Mouse (Mus musculus) right cerebral cortex, adult 2 months (tissue): Measurements from ENCODE around the gene Gm37596.
"Not testable (repeated sequence)": the region's sequence is repeated elsewhere in the genome, so short reads cannot be mapped to it uniquely, and the experiment has no call there.

Experiments used
- DNase-seq, 2 experiments: peaks; one replicate each; pipeline ENCODE4 v3.0.0; 2021 to 2022; ENCODE audit warnings: low spot score in 2 of 2

Gene Gm37596

DNA sequence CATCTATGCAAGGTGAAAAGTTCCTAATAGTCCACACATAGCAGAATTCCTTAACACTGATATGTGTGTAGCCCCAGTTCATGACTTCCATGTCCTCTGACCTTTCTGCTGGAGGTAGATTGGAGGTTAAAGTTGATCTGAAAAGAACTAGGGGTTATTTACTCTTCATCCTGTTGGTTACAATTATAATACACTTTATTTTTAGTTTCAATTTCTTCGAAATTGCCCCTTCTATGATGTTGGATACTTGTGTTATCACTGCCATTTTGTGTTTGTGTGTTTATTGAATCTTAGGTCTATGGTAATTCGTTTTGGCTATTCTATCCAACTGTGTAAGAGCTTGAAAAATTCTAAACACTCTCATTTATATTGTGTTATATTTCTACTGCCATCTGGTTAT is at the start of gene Gm37596:
Gene Gm37596, minus strand, starts transcription at position 101 of the 400 bp plus-strand sequence.
- DNase-seq: not testable (repeated sequence)

DNA sequence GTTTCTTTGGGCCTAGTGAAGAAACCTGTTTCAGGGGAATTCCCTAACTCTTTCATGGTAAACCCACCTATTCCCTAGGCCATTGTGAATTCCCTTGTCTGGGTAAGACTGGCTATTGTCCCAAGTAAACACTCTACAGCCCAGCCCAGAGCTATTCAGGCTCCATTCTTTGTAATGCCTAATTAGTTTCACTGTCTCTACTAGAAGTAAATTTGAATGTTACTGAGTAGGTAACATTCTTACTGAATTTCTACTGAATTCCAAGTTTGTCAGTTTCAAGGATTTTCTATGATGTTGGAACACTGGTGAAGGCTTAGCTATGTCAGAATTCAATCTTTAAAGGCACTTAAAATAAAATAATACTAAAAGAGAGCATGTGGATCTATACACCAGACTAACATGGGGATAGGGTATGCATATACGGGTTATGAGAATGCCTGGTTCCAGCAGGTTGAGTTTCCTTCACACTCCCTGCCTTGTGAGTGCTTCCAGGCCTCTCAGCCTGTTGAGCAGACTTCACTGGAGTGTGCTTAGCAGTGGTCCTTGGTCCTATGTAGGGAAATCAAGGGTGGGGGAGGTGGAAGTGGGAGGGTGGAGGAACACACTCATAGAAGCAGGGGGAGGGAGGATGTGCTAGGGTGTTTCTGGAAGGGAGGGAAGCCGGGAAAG is 16.2 kb upstream of the Gm37596 start:
- not testable (repeated sequence) for DNase-seq

DNA sequence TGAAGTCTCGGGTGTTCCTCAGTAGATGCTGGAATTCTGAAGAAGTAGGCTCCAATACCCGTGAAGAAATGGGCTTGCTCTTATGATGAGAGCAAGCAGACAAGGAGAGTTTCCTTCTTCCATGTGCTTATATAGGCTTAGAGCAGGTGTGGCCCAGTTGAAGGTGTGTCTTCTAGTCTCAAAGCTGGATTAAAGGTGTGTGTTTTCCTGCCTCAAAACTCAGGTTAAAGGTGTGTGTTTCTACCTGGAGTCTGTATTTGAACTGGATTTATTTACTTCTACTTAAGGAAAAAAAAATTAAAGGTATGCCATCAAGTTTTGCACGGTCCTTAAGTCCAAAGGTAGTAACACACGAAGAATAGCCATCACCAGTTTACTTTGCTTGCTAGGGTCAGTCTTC is 16.7 kb downstream of the Gm37596 start, which contains the start of gene Tdpoz1:
Gene Tdpoz1, minus strand, starts transcription at position 101 of the 400 bp plus-strand sequence.
- DNase-seq: not testable (repeated sequence)

DNA sequence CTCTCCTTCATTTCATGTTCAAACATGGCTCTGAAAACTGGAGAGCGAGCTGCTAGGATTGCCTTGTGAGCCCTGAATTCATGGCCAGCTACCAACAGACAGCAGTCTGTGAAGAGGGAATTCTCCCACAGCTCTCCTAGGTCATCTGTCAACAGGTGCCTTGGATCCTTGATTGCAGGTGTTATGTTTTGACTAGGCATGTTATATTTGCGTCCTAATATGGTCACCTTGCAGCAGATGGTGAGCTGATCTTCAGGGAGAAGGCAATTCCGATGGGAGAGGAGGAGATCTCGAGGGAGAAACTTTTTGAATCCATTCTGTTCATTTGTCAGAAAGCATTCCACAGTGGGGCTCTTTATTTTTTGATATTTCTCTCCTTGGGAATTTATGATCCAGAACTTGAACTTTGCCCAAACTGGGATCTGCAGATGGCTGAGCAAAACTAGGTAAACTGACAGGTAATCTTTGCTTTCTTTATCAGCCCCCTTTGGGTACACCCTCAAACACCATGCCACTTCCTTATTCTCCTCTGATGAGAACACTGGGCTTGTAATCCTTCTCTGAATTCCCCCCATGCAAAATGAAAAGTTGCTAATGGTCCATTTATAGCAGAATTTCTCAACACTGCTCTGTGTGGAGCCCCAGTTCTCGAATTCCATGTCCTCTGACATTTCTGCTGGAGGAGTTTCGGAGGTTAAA is 21.9 kb downstream of the Gm37596 start:
- DNase-seq: not testable (repeated sequence)

DNA sequence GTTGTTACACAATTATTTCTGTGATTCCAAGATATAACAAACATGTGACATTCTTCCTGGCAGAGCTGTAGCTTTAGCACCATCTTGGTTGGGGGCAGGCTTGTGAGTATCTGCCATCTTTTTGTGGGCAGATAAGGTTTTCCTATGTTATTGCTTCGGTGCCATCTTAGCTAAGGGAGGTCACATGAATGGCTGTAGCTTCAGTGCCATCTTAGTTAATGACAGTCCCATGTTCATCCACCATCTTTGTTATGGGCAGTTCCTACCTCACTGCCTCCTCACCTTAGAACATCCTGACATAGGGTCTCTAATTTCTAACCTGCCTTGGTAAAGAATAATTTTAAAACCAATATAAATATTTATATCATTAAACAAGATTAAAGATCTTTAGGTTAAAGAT is 38.6 kb downstream of the Gm37596 start:
- no peak for DNase-seq

DNA sequence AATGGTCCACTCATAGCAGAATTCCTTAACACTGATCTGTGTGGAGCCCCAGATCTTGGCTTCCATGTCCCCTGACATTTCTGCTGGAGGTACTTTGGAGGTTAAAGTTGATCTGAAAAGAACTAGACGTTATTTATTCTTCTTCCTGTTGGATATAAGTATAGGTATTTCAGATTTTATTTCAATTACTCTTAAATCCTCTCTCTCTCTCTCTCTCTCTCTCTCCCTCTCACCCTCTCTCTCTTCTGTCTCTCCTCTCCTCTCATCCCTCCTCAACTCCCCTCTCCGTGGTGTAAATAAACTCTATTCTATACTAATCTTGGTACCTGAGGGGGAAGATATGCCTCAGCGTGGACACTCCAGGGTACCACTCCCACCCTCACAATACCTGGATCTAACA is 40.3 kb downstream of the Gm37596 start, which contains the start of gene Tdpoz2:
Gene Tdpoz2, minus strand, starts transcription at position 101 of the 400 bp plus-strand sequence.
- no peak for DNase-seq
